Mouse (Mus musculus) liver, embryonic 12.5 days (tissue): ENCODE measurements around the gene Cdh5. TPM values are rescaled to one million over a fixed set of nuclear protein-coding genes. Genes with fewer than 3 reads are reported as not detected.
"Not testable (repeated sequence)": the region's sequence is repeated elsewhere in the genome, so short reads cannot be mapped to it uniquely, and the experiment has no call there.

ENCODE experiments used
- ATAC-seq: fragments of 200-750 bp; cut with Nextera tagmentation; 2 replicates; pipeline ENCODE4 v1.8.0; 2017; ENCODE audit warnings: moderate number of reproducible peaks, mild to moderate bottlenecking, moderate library complexity
- H3K27ac ChIP-seq: fragments of 300-500 bp; sonication (generic); 2 replicates; pipeline ENCODE4 v1.5.1; 2016; ENCODE audit warnings: mild to moderate bottlenecking
- H3K27me3 ChIP-seq: fragments of 300-500 bp; sonication (generic); replicated peaks from 2 replicates; pipeline ENCODE4 v1.6.1; 2016; ENCODE audit warnings: mild to moderate bottlenecking, moderate library complexity
- H3K36me3 ChIP-seq: fragments of 300-500 bp; sonication (generic); 2 replicates; pipeline ENCODE4 v1.6.1; 2016; ENCODE audit warnings: mild to moderate bottlenecking, moderate library complexity
- H3K4me1 ChIP-seq: fragments of 300-500 bp; sonication (generic); 2 replicates; pipeline ENCODE4 v1.6.1; 2016
- H3K4me2 ChIP-seq: fragments of 300-500 bp; sonication (generic); 2 replicates; pipeline ENCODE4 v1.6.1; 2016; ENCODE audit warnings: mild to moderate bottlenecking, moderate library complexity
- H3K4me3 ChIP-seq: fragments of 300-500 bp; sonication (generic); 2 replicates; pipeline ENCODE4 v1.5.1; 2016; ENCODE audit warnings: mild to moderate bottlenecking, moderate library complexity
- H3K9ac ChIP-seq: fragments of 300-500 bp; sonication (generic); 2 replicates; pipeline ENCODE4 v1.6.1; 2016; ENCODE audit warnings: mild to moderate bottlenecking, moderate library complexity
- H3K9me3 ChIP-seq: fragments of 300-500 bp; sonication (generic); replicated peaks from 2 replicates; pipeline ENCODE4 v1.6.1; 2016; ENCODE audit warnings: mild to moderate bottlenecking, moderate library complexity
- WGBS: fragments of 180-500 bp; shearing (Covaris S2); methylation state at CpG from one replicate; pipeline ENCODE4 v1.1.7; 2016; ENCODE audit not compliant: insufficient replicate concordance; 5-methylcytosine and 5-hydroxymethylcytosine counted together
- polyA plus RNA-seq: library from polyadenylated mRNA; unstranded; fragments of >200 nt; fragmentation: Nextera tagmentation; extraction: Ambion mirVana; gene quantifications from 2 replicates; pipeline ENCODE4 v1.2.1, GENCODE M21; 2016

Cdh5 gene
- 9.4 and 9.9 TPM in 2 replicates for polyA plus RNA-seq

GRCm38 (mm10) chr8:104101415-104101814 lies at the start of gene Cdh5:
Gene Cdh5 (plus strand): TSS chr8:104101625.
- no peak within 1 kb of the TSS for H3K4me2 ChIP-seq
- peak; percentile 34; the same call in 1 of the 2 replicates for ATAC-seq
- H3K27ac ChIP-seq: no peak within 1 kb of the TSS

GRCm38 (mm10) chr8:104059922-104060321 lies 41.5 kb upstream of the Cdh5 start:
- Histone ChIP-seq H3K4me2 (no peak overlapping the region), H3K27me3 (no peaks in the 10 kb centered on the region; the same call in 1 of the 2 replicates), H3K9me3 (no peaks in the 10 kb centered on the region), H3K9ac (no peak overlapping the region), H3K4me1 (no peaks in the 10 kb centered on the region), H3K36me3 (no peaks in the 10 kb centered on the region), H3K27ac (no peak overlapping the region), H3K4me3 (no peak overlapping the region)
- no peak for ATAC-seq
- 65% methylated on average over 5 of the region's 5 CpGs for WGBS

More at GRCm38 (mm10) chr8:104101415-104101814, at the start of gene Cdh5:
- no peaks in the 10 kb centered on the region for H3K36me3 ChIP-seq
- 29% methylated on average over 8 of the region's 8 CpGs for WGBS
- 0 out of 2 replicates have a peak within 1 kb of the TSS, but pooled peaks have one; percentile 27 for H3K9ac ChIP-seq
- no peaks in the 10 kb centered on the region for H3K9me3 ChIP-seq
- H3K4me1 ChIP-seq: peaks cover 35% of the 10 kb centered on the region
- H3K27me3 ChIP-seq: no peaks in the 10 kb centered on the region
- peak within 1 kb of the TSS; percentile 26 for H3K4me3 ChIP-seq

GRCm38 (mm10) chr8:104060446-104060845 lies 41.0 kb upstream of the Cdh5 start:
- Histone ChIP-seq H3K9ac (no peak overlapping the region), H3K36me3 (no peaks in the 10 kb centered on the region), H3K4me3 (no peak overlapping the region), H3K4me2 (no peak overlapping the region), H3K9me3 (no peaks in the 10 kb centered on the region), H3K27ac (no peak overlapping the region), H3K27me3 (no peaks in the 10 kb centered on the region; the same call in 1 of the 2 replicates), H3K4me1 (no peaks in the 10 kb centered on the region)
- 60% methylated on average over 7 of the region's 7 CpGs for WGBS
- ATAC-seq: no peak

DNA sequence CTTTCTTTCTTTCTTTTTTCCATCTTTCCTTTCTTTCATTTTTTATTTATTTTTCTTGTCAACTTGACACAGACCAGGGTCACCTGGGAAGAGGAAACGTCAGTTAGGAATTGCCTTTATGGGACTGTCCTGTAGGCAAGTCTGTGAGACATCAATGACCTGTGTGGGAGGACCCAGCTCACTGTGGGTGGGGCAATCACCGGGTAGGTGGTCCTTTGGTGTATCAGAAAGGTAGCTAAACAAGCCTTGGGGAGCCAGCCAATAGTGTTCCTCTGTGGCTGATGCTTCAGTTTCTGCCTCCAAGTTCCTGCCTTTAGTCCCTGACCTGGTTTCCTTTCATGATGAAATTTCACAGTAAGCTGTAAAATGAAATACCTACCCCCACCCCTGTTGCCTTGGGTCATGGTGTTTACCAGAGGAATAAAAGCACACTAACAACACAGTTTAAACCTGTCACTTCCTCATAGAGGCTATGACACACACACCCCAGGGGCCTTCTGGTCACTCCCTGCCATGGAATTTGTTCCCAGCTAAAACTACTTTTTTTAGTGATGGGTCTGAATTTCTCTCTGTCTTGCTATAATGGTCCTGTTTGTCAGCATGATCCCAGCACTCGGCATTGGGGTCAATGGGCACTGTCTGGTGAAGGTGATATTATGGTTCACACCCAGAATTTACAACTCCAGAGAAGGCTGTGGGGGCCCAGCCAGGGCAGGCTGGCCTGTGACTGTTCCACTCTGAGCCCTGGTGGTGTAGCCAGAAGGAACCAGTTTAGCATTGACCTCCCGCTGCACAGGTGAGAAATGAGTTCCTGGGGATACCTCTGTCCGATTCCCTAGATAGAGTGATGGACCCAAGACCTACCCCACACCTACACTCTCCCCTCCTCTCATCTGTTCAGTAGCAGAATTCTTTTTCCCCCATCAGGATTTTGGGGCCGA lies 40.1 kb upstream of the Cdh5 start:
- H3K4me2 ChIP-seq: no peak overlapping the region
- 66% methylated on average over 6 of the region's 6 CpGs for WGBS
- H3K27me3 ChIP-seq: no peaks in the 10 kb centered on the region; the same call in 1 of the 2 replicates
- no peaks in the 10 kb centered on the region for H3K9me3 ChIP-seq
- no peaks in the 10 kb centered on the region for H3K4me1 ChIP-seq
- no peaks in the 10 kb centered on the region for H3K36me3 ChIP-seq
- no peak overlapping the region for H3K9ac ChIP-seq
- no peak for ATAC-seq
- no peak overlapping the region for H3K4me3 ChIP-seq
- no peak overlapping the region for H3K27ac ChIP-seq

- no peaks in the 10 kb centered on the region for H3K4me1 ChIP-seq
- H3K9me3 ChIP-seq: no peaks in the 10 kb centered on the region
- no peaks in the 10 kb centered on the region; the same call in 1 of the 2 replicates for H3K27me3 ChIP-seq
- H3K9ac ChIP-seq: no peak overlapping the region
- WGBS: 63% methylated on average over 15 of the region's 15 CpGs
- H3K36me3 ChIP-seq: no peaks in the 10 kb centered on the region
- H3K4me3 ChIP-seq: no peak overlapping the region
- H3K4me2 ChIP-seq: no peak overlapping the region
- no peak for ATAC-seq
- H3K27ac ChIP-seq: no peak overlapping the region
Observed at GRCm38 (mm10) chr8:104061989-104062820, 39.2 kb upstream of the Cdh5 start.

DNA sequence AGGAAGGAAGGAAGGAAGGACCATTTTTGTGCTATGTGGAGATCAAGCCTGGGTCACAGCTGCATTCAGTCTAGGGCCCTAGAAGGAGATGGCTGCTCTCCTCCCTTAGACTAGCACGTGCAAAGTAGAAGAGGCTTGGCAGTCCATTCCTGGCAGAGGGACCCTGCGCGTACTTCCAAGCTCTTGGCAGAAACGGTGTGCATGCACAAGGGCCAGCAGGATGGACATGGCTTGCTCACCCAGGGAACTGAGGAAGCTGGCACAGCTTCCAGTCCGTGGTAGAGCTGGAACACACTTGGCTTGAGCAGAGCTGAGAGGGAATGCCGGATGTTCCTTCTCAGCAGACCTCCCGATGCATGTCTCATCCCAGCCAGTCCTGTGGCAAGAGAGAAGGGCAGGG lies 36.2 kb upstream of the Cdh5 start:
- ATAC-seq: no peak
- Histone ChIP-seq H3K4me2 (no peak overlapping the region), H3K27me3 (no peaks in the 10 kb centered on the region), H3K27ac (no peak overlapping the region), H3K4me1 (peaks cover 6% of the 10 kb centered on the region; the same call in 1 of the 2 replicates), H3K36me3 (no peaks in the 10 kb centered on the region), H3K9me3 (no peaks in the 10 kb centered on the region), H3K9ac (no peak overlapping the region), H3K4me3 (no peak overlapping the region)
- 74% methylated on average over 7 of the region's 7 CpGs for WGBS

DNA sequence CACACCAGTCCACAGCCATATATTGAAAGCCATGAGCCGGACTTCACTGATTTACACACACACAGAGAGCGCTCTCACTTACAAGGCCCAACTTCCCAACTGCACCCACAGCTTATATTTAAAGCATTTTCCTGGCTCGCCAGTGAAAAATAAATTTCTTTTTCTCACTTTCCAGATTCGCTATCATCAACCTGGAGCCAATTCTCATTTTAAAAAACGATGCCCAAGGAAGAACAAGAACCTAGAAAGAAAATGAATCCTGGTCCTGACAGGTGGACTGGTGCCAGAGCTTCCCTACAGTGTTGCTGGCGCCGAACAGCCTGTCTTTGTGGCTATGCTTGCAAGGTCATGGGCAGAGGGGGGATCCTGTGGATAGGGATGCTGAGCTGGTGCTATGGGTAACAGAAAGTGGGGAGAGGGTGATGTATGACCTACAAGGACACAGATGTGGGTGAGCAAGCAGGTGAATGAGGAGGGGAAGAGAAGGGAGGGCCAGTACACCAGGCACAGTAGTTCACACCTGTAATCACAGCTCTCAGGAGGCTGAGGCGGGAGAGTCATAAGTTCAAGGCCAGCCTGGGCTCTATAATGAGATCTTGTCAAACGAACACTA lies 35.4 kb upstream of the Cdh5 start:
- Histone ChIP-seq H3K4me3 (no peak overlapping the region), H3K27me3 (no peaks in the 10 kb centered on the region), H3K4me2 (no peak overlapping the region), H3K36me3 (no peaks in the 10 kb centered on the region), H3K9me3 (no peaks in the 10 kb centered on the region), H3K27ac (no peak overlapping the region), H3K4me1 (peaks cover 6% of the 10 kb centered on the region; the same call in 1 of the 2 replicates), H3K9ac (no peak overlapping the region)
- no peak for ATAC-seq
- WGBS: 72% methylated on average over 9 of the region's 9 CpGs

GRCm38 (mm10) chr8:104067390-104067925 lies 34.0 kb upstream of the Cdh5 start:
- Histone ChIP-seq H3K9ac (no peak overlapping the region), H3K4me2 (no peak overlapping the region), H3K27me3 (no peaks in the 10 kb centered on the region), H3K9me3 (no peaks in the 10 kb centered on the region), H3K36me3 (no peaks in the 10 kb centered on the region), H3K27ac (no peak overlapping the region), H3K4me1 (peaks cover 6% of the 10 kb centered on the region; the same call in 1 of the 2 replicates), H3K4me3 (no peak overlapping the region)
- 74% methylated on average over 12 of the region's 12 CpGs for WGBS
- ATAC-seq: no peak

GRCm38 (mm10) chr8:104068421-104069035 lies 32.9 kb upstream of the Cdh5 start:
- Histone ChIP-seq H3K9me3 (no peaks in the 10 kb centered on the region), H3K27ac (no peak overlapping the region), H3K4me2 (no peak overlapping the region), H3K27me3 (no peaks in the 10 kb centered on the region), H3K36me3 (no peaks in the 10 kb centered on the region), H3K4me1 (peaks cover 6% of the 10 kb centered on the region; the same call in 1 of the 2 replicates), H3K4me3 (no peak overlapping the region), H3K9ac (no peak overlapping the region)
- ATAC-seq: no peak
- 40% methylated on average over 15 of the region's 15 CpGs for WGBS

DNA sequence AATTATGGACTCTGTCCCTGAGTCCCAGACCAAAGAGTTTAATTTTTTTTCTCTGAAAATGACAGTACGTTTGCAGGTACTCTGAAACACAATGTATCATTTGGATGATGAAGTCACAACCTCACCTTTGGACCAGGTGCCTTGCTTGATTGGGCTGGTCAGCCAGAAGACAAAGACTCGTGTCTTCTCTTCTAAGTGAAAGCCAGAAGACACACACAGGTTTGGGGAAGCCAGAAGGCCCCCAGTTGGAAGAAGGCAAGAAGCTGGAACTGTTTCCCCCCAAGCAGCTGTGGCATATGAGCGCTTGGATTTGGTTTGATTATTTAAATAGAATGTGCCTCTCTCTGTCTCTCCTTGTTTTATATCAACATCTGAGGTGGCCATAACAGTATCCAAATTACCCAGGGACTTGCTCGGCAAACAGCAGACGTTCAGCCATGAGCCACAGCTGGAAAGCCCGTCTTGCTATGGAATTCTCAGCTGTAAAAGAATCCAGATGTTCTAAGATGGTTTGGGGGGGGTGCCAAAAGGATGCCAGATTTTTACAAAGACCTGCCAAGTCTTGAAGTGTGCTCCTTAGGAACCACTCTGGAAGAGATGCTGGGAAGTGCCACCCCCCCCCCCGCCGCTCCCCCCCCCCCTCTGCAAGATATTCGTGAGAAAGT lies 31.1 kb upstream of the Cdh5 start:
- not testable (repeated sequence) for H3K4me2 ChIP-seq, H3K4me1 ChIP-seq, H3K36me3 ChIP-seq, H3K27ac ChIP-seq, H3K4me3 ChIP-seq, ATAC-seq, H3K9me3 ChIP-seq, H3K9ac ChIP-seq, H3K27me3 ChIP-seq
- 60% methylated on average over 8 of the region's 9 CpGs for WGBS
